Mouse (Mus musculus) kidney, adult 18-20 months (tissue): ENCODE data around the gene Fbxo9.
"Not testable (repeated sequence)": the region's sequence is repeated elsewhere in the genome, so short reads cannot be mapped to it uniquely, and the experiment has no call there.

Source experiments
- DNase-seq: peaks from one replicate; pipeline ENCODE4 v3.0.0; 2021

The Fbxo9 gene

GRCm38 (mm10) chr9:78107912-78108795, 711 bp downstream of the Fbxo9 start:
- peak; percentile 84 for DNase-seq

GRCm38 (mm10) chr9:78107582-78107911, 1.3 kb downstream of the Fbxo9 start:
- no peak for DNase-seq

- peak; percentile 49 for DNase-seq
Measured at GRCm38 (mm10) chr9:78106821-78107220, 2.0 kb downstream of the Fbxo9 start.

DNA sequence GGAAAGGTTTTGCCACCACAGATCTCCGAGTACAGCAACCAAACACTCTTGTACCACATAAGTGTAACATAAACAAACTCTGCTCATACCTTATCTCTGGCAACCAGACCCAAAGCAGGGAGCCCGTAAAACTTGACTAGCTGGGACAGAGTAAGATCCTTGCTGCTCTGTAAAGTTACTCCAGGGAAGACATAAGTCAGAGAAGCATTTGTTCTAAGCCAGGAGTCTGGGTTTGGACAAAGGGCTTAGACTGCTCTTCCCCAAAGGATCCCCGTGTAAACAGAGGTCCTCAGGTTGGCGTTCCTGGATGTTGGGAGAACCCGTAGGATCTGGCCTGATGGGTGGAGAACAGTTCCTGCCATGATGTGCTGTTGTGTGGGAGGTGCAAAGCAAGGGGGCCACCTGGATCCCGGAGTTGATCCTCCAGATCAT, 3.3 kb downstream of the Fbxo9 start:
- DNase-seq: no peak

GRCm38 (mm10) chr9:78104973-78105372, 3.9 kb downstream of the Fbxo9 start:
- DNase-seq: no peak

DNA sequence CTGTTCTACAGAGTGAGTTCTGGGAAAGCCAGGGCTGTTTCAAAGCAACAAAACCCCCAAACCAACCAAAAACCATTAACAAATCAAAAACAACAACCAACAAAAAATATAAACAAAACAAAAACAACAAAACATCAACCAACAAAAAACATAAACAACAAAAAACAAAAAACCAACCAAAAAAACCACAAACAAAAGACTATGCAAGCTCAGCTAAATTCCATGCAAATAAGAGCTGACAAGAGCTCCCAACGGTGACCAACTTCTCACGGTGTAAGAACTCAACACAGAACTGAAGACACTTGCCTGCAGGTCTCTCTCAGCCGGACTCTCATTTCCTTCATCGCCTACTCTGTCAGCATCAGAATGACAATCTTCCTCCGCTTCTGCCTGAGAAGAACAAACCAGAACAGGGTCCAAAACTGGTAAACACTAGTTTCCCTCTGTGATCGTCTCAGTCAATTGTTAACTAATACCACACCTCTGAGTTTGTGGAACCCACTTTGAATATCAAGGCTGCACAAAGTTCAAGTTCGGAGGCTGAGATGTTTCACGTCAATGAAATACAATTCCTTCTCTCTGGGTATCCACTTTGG, 4.8 kb downstream of the Fbxo9 start:
- DNase-seq: no peak

DNA sequence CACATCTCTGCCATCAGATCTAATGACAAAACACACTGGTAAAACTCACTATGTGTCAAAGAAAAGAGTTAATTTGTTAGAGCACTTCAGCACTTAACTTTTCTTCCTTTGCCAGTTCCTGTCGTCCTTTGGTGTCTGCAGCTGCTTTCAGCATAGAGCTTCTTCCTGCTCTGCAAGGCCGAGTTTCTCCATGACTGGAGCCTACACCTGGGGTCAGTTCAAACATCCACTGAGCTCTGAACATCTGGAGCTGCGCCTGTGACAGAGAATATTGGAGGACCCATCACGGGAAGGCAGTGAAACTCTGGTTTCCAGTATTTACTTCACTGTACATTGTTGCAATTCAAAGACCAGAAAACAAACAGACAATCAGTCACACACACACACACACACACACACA, 7.4 kb downstream of the Fbxo9 start:
- DNase-seq: no peak

DNA sequence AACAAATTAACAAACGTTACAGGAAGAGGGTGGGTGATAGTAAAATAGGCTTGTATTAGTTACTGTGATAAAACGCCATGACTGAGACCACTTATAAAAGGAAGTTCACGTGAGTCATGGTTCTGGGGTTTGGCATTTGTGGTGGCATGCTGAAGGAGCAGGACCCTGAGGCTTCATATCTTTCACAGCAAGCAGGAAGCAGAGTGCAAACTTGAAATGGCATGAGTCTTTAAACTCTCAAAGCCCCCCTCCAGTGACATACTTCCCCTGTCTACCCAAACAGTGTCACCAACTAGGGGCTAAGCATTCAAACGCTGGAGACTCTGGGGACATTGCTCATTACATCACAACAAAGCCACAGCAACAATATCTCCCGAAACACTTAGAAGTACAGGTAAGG, 7.9 kb downstream of the Fbxo9 start:
- no peak for DNase-seq

DNA sequence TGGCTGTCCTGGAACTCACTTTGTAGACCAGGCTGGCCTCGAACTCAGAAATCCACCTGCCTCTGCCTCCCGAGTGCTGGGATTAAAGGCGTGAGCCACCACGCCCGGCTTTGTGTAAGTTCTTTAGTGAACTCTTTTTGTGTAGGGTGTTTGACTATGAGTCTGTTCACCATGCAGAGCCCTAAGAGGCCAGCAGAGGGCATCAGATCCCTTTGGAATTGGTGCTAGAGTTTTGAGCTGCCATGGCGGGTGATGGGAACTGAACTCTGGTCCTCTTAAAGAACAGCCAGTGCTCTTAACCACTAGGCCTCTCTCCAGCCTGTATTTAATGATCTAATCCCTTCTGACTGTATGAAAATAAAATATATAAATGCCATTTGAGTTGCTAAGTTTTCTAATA, 12.5 kb downstream of the Fbxo9 start:
- DNase-seq: no peak

DNA sequence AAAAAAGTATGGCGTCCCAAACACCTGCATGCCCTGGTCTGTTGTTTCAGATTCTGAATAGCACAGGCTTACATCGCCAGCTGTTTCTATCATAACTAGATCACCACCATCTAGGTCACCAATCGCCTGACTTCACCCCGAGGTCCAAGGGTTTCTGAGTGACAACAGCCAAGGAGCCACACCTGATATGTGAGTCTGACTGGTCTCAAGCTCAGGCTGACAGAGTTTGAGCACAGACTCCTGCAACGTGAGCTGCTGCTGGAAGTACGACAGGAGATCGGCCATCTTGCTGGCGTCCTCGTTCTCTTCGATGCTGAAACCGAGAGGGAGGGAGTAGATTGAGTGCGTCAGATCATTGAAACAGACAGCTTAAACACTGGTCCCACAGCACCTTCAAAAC, 13.2 kb downstream of the Fbxo9 start:
- DNase-seq: no peak

- DNase-seq: no peak
Measured at GRCm38 (mm10) chr9:78090596-78090995, 18.3 kb downstream of the Fbxo9 start.

GRCm38 (mm10) chr9:78089906-78090305, 19.0 kb downstream of the Fbxo9 start:
- DNase-seq: no peak

- no peak for DNase-seq
Measured at GRCm38 (mm10) chr9:78088971-78089370, 19.9 kb downstream of the Fbxo9 start.

GRCm38 (mm10) chr9:78088521-78088920, 20.3 kb downstream of the Fbxo9 start:
- no peak for DNase-seq

- DNase-seq: no peak
Measured at GRCm38 (mm10) chr9:78087751-78088150, 21.1 kb downstream of the Fbxo9 start.

- DNase-seq: no peak
Measured at GRCm38 (mm10) chr9:78085722-78086287, 23.1 kb downstream of the Fbxo9 start.

DNA sequence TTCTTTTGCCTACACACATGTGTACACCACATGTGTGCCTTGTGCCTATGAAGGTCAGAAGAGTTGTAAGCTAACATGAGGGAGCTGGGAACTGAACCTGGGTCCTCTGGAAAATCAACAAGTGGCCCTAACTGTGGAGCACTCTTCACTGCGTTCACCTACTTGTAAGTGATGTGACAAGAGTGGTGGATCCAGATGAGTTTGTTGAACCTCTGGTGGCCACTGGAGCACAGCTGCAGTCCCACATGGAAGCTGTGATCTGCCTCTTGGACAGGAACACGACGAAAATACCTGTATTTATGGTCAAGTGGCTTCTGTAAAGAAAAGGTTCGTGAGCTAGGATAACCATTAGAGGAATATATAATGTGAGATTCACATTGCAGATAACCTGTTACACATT, 24.5 kb downstream of the Fbxo9 start:
- no peak for DNase-seq

GRCm38 (mm10) chr9:78081835-78082234, 27.0 kb downstream of the Fbxo9 start:
- no peak for DNase-seq

GRCm38 (mm10) chr9:78078240-78078639, 30.6 kb downstream of the Fbxo9 start:
- peak; percentile 16 for DNase-seq

GRCm38 (mm10) chr9:78075256-78075655, 33.6 kb downstream of the Fbxo9 start:
- DNase-seq: no peak

- DNase-seq: no peak
Measured at GRCm38 (mm10) chr9:78073713-78074340, 35.0 kb downstream of the Fbxo9 start.

DNA sequence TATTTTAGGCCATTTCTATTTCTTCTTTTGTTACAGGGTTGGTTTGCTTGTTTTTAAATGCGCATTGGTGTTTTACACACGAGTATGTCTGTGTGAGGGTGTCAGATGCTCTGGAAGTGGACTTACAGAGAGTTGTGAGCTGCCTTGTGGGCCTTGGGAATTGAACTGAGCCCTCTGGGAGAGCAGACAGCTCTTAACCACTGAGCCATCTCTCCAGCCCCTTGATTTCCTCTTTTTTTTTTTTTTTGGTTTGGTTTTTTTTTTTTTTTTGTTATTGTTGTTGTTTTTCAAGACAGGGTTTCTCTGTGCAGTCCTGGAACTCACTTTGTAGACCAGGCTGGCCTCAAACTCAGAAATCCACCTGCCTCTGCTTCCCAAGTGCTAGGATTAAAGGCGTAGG, 35.6 kb downstream of the Fbxo9 start:
- DNase-seq: not testable (repeated sequence)

DNA sequence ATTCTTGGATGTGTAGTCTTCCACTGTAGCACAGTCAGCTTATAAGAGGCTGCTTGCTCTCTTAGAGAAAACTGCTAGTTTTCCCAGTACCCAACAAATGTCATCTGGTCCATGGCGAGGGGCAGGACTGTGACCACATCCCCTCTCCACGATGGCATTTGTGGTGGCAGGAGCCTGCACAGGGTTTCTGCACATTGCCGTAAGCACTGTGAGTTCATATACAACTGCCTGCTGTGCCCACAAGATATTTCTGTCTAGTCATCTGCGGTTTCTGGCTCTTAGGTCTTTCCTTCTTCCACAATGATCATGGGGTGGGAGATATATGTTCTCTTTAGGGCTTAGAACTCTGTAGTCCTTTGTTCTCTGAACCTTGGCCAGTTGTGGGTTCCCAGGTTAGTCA, 37.2 kb downstream of the Fbxo9 start:
- no peak for DNase-seq

DNA sequence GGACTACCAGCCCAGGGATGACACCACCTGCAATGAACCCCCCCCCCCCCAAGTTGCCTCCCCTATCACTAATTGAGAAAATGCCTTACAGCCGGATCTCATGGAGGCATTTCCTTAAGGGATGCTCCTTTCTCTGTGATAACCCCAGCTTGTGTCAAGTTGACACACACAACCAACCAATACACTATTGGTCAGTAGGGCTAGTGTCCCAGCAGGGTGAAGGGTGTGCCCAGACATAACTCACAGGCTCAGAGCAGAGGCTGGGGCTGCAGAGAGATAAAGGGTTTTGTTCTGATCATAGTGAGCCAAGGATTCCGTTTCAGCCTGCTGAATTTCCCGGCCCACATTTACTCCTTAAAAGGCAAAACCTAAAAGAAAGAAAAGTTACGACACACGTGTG, 38.4 kb downstream of the Fbxo9 start:
- no peak for DNase-seq
